Mouse (Mus musculus): ENCODE measurements around the gene Ptpn20.

DNA sequence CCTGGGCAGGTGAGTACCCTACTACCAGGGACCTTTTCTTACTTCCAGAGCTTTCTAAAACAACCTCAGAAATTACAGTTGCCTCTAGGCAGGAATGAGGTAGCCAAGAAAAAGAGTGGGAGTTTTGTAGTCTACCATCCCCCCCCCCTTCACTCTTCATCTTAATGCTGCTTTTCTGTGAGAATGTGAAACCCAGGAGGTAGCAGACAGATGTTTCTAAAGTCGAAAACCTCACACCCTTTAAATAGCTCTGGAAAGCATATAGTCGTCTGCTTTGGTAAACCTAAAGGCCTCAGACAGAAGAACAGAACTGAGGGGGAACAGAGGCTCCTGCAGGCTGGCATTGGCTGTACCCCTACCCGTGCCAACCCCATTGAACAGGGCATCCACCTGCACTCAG lies 40.4 kb upstream of the Ptpn20 start:
- TF ChIP-seq POLR2A (IDR thresholded peaks at IDR 0.05; ENCODE audit: low read depth, low read length), result no peak
- no peak for TF ChIP-seq CTCF (IDR thresholded peaks at IDR 0.05; ENCODE audit: extremely low read depth, insufficient read length, insufficient replicate concordance, low read depth, low read length)

Measured in small intestine, adult 2 months (tissue).